Mouse (Mus musculus): ENCODE measurements around the gene Cops8.

Gene Cops8

GRCm38 (mm10) chr1:90651781-90652180 is 49.0 kb downstream of the Cops8 start:
- DNase-seq (ENCODE audit: low spot score in 2 of 2), result no peak

DNA sequence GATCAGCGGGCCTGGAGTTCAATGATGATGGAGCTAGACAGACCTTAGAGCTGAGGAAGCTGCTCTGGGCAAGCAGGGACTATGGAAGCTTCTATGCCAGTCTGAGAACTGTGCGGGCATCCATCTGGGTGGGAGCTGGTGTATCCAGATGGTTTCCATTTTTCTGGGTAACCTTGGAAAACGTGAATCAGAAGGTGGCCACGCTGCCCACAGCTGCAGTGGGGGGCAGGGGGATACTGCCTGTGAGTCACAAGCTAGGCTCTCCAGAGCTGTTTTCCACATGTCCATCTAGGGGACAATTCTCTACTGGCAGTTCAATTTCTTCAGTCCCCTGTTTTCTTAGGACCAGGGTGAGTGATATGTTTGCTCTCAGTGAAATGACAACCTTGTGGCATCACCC is 49.8 kb downstream of the Cops8 start:
- no peak for DNase-seq (ENCODE audit: low spot score in 2 of 2)

DNA sequence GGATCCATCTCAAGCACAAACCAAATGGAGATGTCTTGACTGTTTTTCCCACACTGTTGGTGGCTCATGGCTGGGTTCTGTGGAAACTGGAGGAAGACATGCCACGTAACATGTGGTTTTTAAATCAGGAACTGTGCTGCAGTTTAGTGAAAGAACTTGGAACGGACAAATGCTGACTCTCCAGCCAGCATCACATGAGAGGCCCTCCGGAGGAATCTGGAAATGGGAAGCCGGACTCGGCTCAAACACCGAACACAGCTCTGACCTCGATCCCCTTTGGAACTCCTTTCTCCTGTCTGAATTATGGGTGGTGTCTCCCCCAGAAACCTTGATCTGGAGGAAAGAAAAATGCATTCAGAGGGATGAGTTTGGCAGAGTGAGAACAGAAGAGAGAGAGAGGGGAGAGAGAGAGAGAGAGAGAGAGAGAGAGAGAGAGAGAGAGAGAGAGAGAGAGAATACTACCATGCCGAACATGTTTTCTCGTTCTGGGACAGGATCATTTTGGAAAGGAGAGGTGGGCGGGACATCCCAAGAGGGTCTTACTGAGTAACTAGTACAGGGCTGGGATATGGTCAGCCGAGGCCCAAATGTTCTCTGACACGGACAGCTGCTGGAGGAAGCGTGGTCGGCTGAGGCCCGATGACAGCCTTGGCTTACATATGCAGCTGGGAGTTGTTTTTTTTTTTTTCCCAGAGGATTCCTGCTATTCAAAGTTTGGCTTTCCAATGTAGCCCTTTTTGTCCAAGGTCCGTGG is 53.9 kb downstream of the Cops8 start:
- no peak for DNase-seq (ENCODE audit: low spot score in 2 of 2)

DNA sequence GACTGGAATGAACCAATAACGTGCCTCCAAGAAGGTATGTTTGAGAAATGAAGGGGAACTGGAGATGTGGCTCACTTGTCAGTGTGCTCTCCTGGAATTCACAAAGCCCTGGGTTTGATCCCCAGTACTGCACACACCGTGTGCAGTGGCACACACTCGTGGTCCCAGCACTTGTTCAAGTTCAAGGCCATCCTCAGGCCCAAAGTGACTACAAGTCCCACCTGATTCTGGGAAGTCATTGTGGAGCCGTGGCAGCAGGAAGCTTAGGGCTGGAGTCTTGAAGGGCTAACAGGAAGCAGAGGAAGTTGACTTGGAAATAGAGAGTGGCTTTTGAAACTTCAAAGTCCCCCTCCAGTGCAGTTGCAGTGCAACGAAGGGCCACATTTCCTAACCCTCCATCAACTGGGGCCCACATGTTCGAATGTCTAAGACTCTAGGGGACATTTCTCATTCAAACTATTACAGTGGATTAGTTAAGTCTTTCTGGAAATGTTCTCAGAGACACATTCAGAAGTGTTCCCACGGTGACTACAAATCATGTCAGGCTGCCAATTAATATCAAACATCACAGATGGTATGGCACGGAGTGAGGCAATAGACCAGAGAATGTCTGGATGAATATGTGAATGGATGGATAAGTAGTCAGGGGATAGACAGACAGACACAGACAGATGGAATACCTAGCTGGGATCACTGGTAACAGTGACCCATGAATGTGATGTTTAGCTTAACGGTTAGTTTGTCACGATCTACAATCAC is 54.7 kb downstream of the Cops8 start:
- no peak for DNase-seq (ENCODE audit: low spot score in 2 of 2)

- no peak for DNase-seq (ENCODE audit: low spot score in 2 of 2)
Observed at GRCm38 (mm10) chr1:90658581-90658980, 55.8 kb downstream of the Cops8 start.

- DNase-seq (ENCODE audit: low spot score in 2 of 2), result no peak
Observed at GRCm38 (mm10) chr1:90660150-90660549, 57.4 kb downstream of the Cops8 start.

DNA sequence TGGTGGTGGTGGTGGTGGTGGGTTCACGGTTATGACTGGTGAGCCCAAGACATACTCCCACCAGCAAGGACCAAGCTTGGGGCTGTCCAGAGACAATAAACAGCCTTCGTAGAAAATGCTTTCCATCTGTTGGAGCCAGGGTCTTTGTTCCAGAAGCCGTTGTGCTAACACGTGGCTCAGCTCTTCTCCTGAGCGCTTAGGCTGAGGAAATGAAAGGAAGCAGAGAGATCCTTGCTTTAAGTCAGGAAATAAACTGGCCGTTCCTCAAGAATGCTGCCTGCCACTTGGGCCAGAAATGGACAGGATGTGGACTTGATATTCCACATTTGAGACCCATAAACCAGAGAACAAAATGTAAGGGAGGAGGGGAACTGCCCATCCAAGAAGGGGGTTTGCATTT is 59.7 kb downstream of the Cops8 start:
- DNase-seq (ENCODE audit: low spot score in 2 of 2), result no peak

All from frontal cortex, postnatal 10 days (tissue).